Mouse (Mus musculus) C3H10T1/2 (cell line): Measurements from ENCODE around the gene Rdh7. TPM values are rescaled to one million over a fixed set of nuclear protein-coding genes. Genes with fewer than 3 reads are reported as not detected.

Experiments
- polyA plus RNA-seq, 2 experiments: library from polyadenylated mRNA; unstranded; fragments of >200 nt; fragmentation: generic; extraction: Trizol; gene quantifications; one replicate each; pipeline ENCODE4 v1.2.1; 2012; ENCODE audit warnings: missing spikeins in 2 of 2

The Rdh7 gene
- not detected for polyA plus RNA-seq

DNA sequence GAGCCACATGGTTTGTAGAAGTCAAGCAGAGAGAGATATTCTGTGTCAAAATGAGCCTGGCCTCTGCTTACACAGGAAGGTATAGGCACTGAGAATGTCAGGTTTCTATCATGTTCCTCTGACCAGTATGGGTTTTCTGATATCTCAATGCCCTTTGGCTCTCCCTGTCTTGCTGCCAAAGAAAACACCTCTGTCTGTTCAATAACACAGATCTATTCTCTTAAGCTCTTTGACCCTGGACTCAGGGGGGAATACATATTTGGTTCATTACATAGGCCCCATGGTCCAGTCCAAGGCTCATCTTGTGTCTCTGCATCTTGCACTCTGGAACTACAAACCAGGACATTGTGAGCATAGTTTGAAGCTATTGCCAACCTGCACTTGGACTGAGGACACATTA, at the start of gene Rdh7:
Gene Rdh7 (minus strand): TSS at position 213 of the 400 bp plus-strand sequence.

GRCm38 (mm10) chr10:127898218-127898617, 9.6 kb upstream of the Rdh7 start, which contains the start of gene Sdr9c7:
TSS of gene Sdr9c7 (plus strand) at chr10:127898518.

GRCm38 (mm10) chr10:127866232-127866631, 22.4 kb downstream of the Rdh7 start, which contains the start of gene Rdh16f2:
TSS of gene Rdh16f2 (plus strand) at chr10:127866474.

DNA sequence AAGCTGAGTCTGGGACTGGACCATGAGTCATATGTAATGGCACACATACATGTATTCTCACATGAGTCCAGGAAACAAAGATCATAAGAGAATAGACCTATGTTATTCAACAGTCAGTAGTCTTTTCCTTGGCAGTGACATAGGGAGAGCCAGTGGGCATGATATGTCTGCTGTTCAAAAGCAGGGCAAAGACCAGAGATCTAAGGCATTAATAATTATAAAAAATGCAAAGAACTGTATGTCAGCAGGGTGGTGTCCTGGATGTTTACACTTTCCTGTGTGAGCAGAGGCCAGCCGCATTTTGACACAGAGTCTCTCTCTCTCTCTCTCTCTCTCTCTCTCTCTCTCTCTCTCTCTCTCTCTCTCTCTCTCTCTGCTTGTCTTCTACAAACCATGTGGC, 39.0 kb downstream of the Rdh7 start, which contains the start of gene Rdh19:
Gene Rdh19 (plus strand): TSS at position 301 of the 400 bp plus-strand sequence.

Other genes starting within 250 kb of the Rdh7 start
- gene Stat6, start 245.8 kb downstream of the Rdh7 start, polyA plus RNA-seq, result 10 to 100 TPM; 24.6 to 55.2 TPM
- 1 to 10 TPM; 2.0 to 8.1 TPM for gene Nemp1, start 221.9 kb downstream of the Rdh7 start, polyA plus RNA-seq
- gene Nab2, start 220.2 kb downstream of the Rdh7 start, polyA plus RNA-seq, result 10 to 100 TPM; 29.5 to 92.6 TPM
- under 1 TPM; 0.15 to 0.47 TPM for gene Myo1a, start 183.6 kb downstream of the Rdh7 start, polyA plus RNA-seq
- gene Tac2, start 164.3 kb downstream of the Rdh7 start, polyA plus RNA-seq, result not detected
- gene Zbtb39, start 149.3 kb downstream of the Rdh7 start, polyA plus RNA-seq, result 1 to 10 TPM in 1 of 2 experiments, under 1 TPM in 1; 0.61 to 3.7 TPM
- under 1 TPM; 0.05 to 0.27 TPM for gene Gpr182, start 137.1 kb downstream of the Rdh7 start, polyA plus RNA-seq
- under 1 TPM; 0.01 to 0.04 TPM for gene Rdh1, start 129.1 kb downstream of the Rdh7 start, polyA plus RNA-seq
- under 1 TPM in 1 of 2 experiments, not detected in 1; 0.04 TPM for gene Rdh16f1, start 129.0 kb downstream of the Rdh7 start, polyA plus RNA-seq
- gene Rdh9, start 112.4 kb downstream of the Rdh7 start, polyA plus RNA-seq, result under 1 TPM; 0.04 to 0.34 TPM
- gene Rdh16, start 87.7 kb downstream of the Rdh7 start, polyA plus RNA-seq, result not detected
- gene Rdh19, start 38.9 kb downstream of the Rdh7 start, polyA plus RNA-seq, result not detected
- gene Rdh16f2, start 22.3 kb downstream of the Rdh7 start, polyA plus RNA-seq, result under 1 TPM in 1 of 2 experiments, not detected in 1; 0.02 TPM
- gene Sdr9c7, start 9.7 kb upstream of the Rdh7 start, polyA plus RNA-seq, result not detected
- not detected for gene Hsd17b6, start 118.8 kb upstream of the Rdh7 start, polyA plus RNA-seq
- 10 to 100 TPM in 1 of 2 experiments, 1 to 10 TPM in 1; 6.8 to 30.2 TPM for gene Prim1, start 126.4 kb upstream of the Rdh7 start, polyA plus RNA-seq
- gene Naca, start 146.8 kb upstream of the Rdh7 start, polyA plus RNA-seq, result 100 to 1,000 TPM; 209 to 827 TPM
- gene Ptges3, start 170.1 kb upstream of the Rdh7 start, polyA plus RNA-seq, result 10 to 100 TPM; 17.0 to 55.7 TPM
- 1,000 to 10,000 TPM; 2,355 to 2,584 TPM for gene Atp5b, start 194.5 kb upstream of the Rdh7 start, polyA plus RNA-seq
- 1 to 10 TPM in 1 of 2 experiments, under 1 TPM in 1; 0.94 to 8.9 TPM for gene Baz2a, start 202.8 kb upstream of the Rdh7 start, polyA plus RNA-seq